Mouse (Mus musculus) ES-CJ7 (cell line): Measurements from ENCODE around the gene Ccdc187.

Source experiments
- DNase-seq: peaks from one replicate; pipeline ENCODE4 v3.0.0; 2011; ENCODE audit warnings: low read depth, low spot score

Gene Ccdc187

GRCm38 (mm10) chr2:26294457-26294856, at the start of gene Ccdc187:
Ccdc187 (minus strand) TSS chr2:26294557.
- no peak for DNase-seq

- peak; percentile 56 for DNase-seq
Measured at GRCm38 (mm10) chr2:26342609-26343490, 48.5 kb upstream of the Ccdc187 start.

GRCm38 (mm10) chr2:26342044-26342443, 47.7 kb upstream of the Ccdc187 start:
- no peak for DNase-seq

- no peak for DNase-seq
Measured at GRCm38 (mm10) chr2:26341510-26341981, 47.2 kb upstream of the Ccdc187 start.

GRCm38 (mm10) chr2:26339204-26339551, 44.8 kb upstream of the Ccdc187 start:
- DNase-seq = no peak

- DNase-seq = no peak
Measured at GRCm38 (mm10) chr2:26338302-26339203, 44.2 kb upstream of the Ccdc187 start.

GRCm38 (mm10) chr2:26330702-26331101, 36.3 kb upstream of the Ccdc187 start:
- DNase-seq = no peak

GRCm38 (mm10) chr2:26330056-26330468, 35.7 kb upstream of the Ccdc187 start:
- no peak for DNase-seq

- DNase-seq = peak; percentile 32
Measured at GRCm38 (mm10) chr2:26329402-26329801, 35.0 kb upstream of the Ccdc187 start.

GRCm38 (mm10) chr2:26327852-26328251, 33.5 kb upstream of the Ccdc187 start:
- peak; percentile 42 for DNase-seq

GRCm38 (mm10) chr2:26325386-26326181, 31.2 kb upstream of the Ccdc187 start:
- peak; percentile 82 for DNase-seq

- DNase-seq = peak; percentile 53
Measured at GRCm38 (mm10) chr2:26324917-26325316, 30.6 kb upstream of the Ccdc187 start.

GRCm38 (mm10) chr2:26323589-26324325, 29.4 kb upstream of the Ccdc187 start:
- DNase-seq = no peak

GRCm38 (mm10) chr2:26320245-26321185, 26.2 kb upstream of the Ccdc187 start:
- DNase-seq = no peak

GRCm38 (mm10) chr2:26319519-26320244, 25.3 kb upstream of the Ccdc187 start:
- DNase-seq = no peak

- no peak for DNase-seq
Measured at GRCm38 (mm10) chr2:26319109-26319508, 24.8 kb upstream of the Ccdc187 start.

GRCm38 (mm10) chr2:26317991-26318672, 23.8 kb upstream of the Ccdc187 start:
- no peak for DNase-seq

GRCm38 (mm10) chr2:26317371-26317770, 23.0 kb upstream of the Ccdc187 start:
- no peak for DNase-seq
